Mouse (Mus musculus): ENCODE measurements around the gene Iqcd. TPM values are rescaled to one million over a fixed set of nuclear protein-coding genes. Genes with fewer than 3 reads are reported as not detected.

The Iqcd gene
- polyA plus RNA-seq, 1 experiment: 1.2 TPM

DNA sequence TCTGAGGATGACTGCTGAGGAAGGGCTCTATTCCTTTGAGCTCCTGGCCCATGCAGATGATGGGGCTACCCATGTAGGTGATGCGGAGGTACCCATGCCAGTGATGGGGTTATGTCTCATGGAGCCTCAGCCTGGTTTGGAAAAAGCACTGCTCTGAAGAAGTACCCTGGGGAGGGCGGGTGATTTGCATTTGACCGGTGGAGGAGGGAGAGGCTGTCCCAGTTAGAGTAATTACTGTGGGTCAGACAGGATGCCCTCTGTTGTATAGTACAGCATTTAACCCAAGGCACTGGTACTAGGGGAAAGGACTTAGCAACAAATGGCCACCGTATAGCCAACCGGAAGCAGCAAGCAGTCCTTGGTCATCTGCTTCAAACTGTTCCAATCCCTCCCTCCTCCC lies 46.0 kb downstream of the Iqcd start:
- no peak overlapping the region for H3K27ac ChIP-seq (ENCODE audit: insufficient read depth, low read depth, low read length)
- TF ChIP-seq CTCF (IDR thresholded peaks at IDR 0.05; ENCODE audit: low read depth, low read length) (no peak), POLR2A (IDR thresholded peaks at IDR 0.05; ENCODE audit: borderline replicate concordance, low read depth, low read length) (no peak)

DNA sequence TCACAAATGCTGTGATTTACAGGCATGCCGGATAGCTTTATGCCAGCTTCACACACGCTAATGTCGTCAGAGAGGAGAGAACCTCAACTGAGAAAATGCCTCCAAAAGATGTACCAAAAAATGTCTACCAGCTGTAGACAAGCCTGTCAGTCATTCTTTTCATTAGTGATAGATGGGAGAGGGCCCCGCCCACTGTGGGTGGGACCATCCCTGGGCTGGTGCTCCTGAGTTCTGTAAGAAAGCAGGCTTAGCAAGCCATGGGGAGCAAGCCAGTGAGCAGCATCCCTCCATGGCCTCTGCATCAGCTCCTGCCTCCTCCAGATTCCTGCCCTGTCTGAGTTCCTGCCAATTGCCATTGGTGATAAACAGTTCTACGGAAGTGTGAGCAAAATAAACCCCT lies 46.8 kb downstream of the Iqcd start:
- no peaks in the 10 kb centered on the region for H3K4me1 ChIP-seq (ENCODE audit: control insufficient read depth, insufficient read depth, low read length)
- no peak overlapping the region for H3K27ac ChIP-seq (ENCODE audit: insufficient read depth, low read depth, low read length)
- no peak for TF ChIP-seq CTCF (IDR thresholded peaks at IDR 0.05; ENCODE audit: low read depth, low read length)
- no peak for TF ChIP-seq POLR2A (IDR thresholded peaks at IDR 0.05; ENCODE audit: borderline replicate concordance, low read depth, low read length)
- no peak overlapping the region for H3K4me3 ChIP-seq (ENCODE audit: insufficient read depth, low read length)

More for the DNA sequence above, 46.0 kb downstream of the Iqcd start:
- no peaks in the 10 kb centered on the region for H3K4me1 ChIP-seq (ENCODE audit: control insufficient read depth, insufficient read depth, low read length)
- no peak overlapping the region for H3K4me3 ChIP-seq (ENCODE audit: insufficient read depth, low read length)

DNA sequence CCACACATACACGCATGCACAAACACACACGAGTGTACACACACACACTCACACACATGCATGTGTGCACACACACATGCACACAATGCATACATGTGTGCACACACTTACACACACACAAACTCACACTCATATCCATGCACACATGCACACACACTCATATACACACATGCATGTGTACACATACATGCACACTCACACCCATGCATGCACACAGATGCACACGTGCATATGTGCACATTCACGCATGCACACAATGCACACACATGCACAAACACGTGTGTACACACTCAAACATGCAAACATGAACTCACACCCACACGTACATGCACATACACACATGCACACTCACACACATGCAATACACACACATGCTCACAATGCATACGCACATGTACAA lies 51.3 kb downstream of the Iqcd start:
- Histone ChIP-seq H3K4me1 (ENCODE audit: control insufficient read depth, insufficient read depth, low read length) (peaks cover 11% of the 10 kb centered on the region), H3K27ac (ENCODE audit: insufficient read depth, low read depth, low read length) (no peak overlapping the region), H3K4me3 (ENCODE audit: insufficient read depth, low read length) (no peak overlapping the region)
- TF ChIP-seq POLR2A (IDR thresholded peaks at IDR 0.05; ENCODE audit: borderline replicate concordance, low read depth, low read length) (no peak), CTCF (IDR thresholded peaks at IDR 0.05; ENCODE audit: low read depth, low read length) (no peak)

DNA sequence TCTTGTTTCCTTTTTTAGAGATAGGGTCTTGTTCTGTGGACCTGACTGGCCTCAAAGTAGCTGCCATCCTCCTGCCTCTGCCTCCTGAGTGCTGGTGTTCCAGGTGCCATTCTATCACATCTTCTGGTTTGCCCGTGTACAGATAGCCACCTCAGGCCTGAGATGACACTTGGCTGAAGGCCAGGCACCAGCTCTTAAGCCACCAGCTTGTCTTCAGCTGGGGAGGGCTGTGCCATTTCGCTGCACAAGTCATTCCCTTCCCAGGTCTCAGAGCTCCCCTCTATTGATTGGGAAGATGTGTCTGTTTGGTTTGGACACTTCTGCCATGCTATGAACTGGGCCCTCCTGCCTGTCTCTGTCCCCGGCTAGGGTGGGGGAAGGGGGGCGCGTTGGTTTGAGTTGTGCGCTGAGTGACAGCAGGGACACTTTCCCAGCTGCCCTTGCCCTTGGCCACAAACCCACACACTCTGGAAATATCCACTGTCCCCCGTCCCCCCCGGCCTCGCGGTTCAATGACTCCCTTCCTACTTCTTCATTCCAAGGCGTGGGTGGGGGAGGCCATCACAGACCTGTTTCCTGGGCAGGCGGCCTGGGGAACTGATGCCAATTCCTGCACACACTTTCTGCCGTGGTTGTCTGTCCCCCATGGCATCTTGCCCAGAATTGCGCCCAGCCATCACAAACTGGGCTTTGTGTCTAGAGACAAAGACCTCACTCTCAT lies 54.7 kb downstream of the Iqcd start:
- TF ChIP-seq POLR2A (IDR thresholded peaks at IDR 0.05; ENCODE audit: borderline replicate concordance, low read depth, low read length) (no peak), CTCF (IDR thresholded peaks at IDR 0.05; ENCODE audit: low read depth, low read length) (0 out of 2 replicates have a peak, but pooled peaks have one; percentile 1)
- no peak overlapping the region for H3K4me3 ChIP-seq (ENCODE audit: insufficient read depth, low read length)
- H3K4me1 ChIP-seq (ENCODE audit: control insufficient read depth, insufficient read depth, low read length): peaks cover 21% of the 10 kb centered on the region
- peak overlapping the region; percentile 10; the same call in 1 of the 2 replicates for H3K27ac ChIP-seq (ENCODE audit: insufficient read depth, low read depth, low read length)

DNA sequence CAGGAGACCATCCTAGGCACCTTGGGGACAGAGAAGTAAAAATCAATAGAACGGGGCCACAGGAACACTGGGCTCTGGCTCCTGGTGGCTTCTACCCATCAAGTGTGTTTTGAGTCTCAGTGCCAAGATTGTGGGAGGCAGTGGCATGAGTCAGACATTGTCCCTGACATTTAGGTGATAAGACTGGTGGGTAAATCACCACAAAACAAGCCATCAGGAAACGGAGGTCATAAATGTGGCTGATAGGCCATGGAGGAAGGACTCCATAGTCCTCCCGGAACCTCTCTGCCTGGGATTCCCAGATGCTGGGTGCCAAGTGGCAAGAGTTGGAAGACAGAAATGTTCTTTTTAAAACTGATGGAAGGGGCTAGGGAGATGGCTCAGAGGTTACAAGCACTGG lies 55.4 kb downstream of the Iqcd start:
- Histone ChIP-seq H3K27ac (ENCODE audit: insufficient read depth, low read depth, low read length) (no peak overlapping the region), H3K4me3 (ENCODE audit: insufficient read depth, low read length) (no peak overlapping the region), H3K4me1 (ENCODE audit: control insufficient read depth, insufficient read depth, low read length) (peaks cover 21% of the 10 kb centered on the region)
- TF ChIP-seq CTCF (IDR thresholded peaks at IDR 0.05; ENCODE audit: low read depth, low read length): no peak
- TF ChIP-seq POLR2A (IDR thresholded peaks at IDR 0.05; ENCODE audit: borderline replicate concordance, low read depth, low read length): no peak

DNA sequence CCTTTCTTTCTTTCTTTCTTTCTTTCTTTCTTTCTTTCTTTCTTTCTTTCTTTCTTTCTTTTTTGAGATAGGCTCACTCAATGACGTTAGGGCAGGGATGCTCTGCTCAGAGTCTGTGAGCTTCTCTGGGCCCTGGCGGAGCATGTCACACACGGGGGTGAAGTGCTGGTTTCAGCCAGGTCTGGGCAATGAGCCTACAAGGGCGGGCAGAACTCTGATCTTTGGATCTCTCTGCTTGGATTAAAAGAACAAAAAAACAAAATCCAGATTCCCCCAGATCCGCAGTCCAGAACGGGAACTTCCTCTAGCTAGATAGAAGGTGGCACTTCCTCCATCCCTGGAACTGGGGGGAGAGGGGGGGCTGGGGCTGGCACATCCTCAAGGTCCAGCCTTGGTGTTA lies 57.0 kb downstream of the Iqcd start:
- TF ChIP-seq POLR2A (IDR thresholded peaks at IDR 0.05; ENCODE audit: borderline replicate concordance, low read depth, low read length): no peak
- no peak for TF ChIP-seq CTCF (IDR thresholded peaks at IDR 0.05; ENCODE audit: low read depth, low read length)
- Histone ChIP-seq H3K4me3 (ENCODE audit: insufficient read depth, low read length) (no peak overlapping the region), H3K27ac (ENCODE audit: insufficient read depth, low read depth, low read length) (no peak overlapping the region)

DNA sequence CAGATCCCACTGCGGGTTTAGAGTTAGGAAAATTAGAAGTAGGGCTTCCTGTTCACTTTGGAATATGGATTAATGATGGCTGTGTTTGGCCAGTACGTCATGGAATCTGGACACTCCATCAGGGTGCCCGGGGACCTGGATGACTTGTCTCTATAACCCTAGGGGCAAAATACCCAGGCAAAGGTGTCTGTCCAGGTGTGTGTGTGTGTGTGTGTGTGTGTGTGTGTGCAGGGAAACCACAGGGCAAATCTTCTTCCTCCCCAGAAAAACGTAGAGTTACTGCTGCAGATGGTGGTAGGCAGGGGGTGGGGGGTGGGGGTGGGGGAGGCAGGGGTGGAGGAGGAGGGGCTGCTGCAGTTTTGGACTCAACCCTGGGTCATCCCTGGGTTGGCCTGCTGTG lies 58.5 kb downstream of the Iqcd start:
- peaks cover 21% of the 10 kb centered on the region for H3K4me1 ChIP-seq (ENCODE audit: control insufficient read depth, insufficient read depth, low read length)
- H3K4me3 ChIP-seq (ENCODE audit: insufficient read depth, low read length): no peak overlapping the region
- TF ChIP-seq CTCF (IDR thresholded peaks at IDR 0.05; ENCODE audit: low read depth, low read length) (no peak), POLR2A (IDR thresholded peaks at IDR 0.05; ENCODE audit: borderline replicate concordance, low read depth, low read length) (no peak)
- H3K27ac ChIP-seq (ENCODE audit: insufficient read depth, low read depth, low read length): no peak overlapping the region

More for the DNA sequence above, 57.0 kb downstream of the Iqcd start:
- H3K4me1 ChIP-seq (ENCODE audit: control insufficient read depth, insufficient read depth, low read length): peaks cover 21% of the 10 kb centered on the region

DNA sequence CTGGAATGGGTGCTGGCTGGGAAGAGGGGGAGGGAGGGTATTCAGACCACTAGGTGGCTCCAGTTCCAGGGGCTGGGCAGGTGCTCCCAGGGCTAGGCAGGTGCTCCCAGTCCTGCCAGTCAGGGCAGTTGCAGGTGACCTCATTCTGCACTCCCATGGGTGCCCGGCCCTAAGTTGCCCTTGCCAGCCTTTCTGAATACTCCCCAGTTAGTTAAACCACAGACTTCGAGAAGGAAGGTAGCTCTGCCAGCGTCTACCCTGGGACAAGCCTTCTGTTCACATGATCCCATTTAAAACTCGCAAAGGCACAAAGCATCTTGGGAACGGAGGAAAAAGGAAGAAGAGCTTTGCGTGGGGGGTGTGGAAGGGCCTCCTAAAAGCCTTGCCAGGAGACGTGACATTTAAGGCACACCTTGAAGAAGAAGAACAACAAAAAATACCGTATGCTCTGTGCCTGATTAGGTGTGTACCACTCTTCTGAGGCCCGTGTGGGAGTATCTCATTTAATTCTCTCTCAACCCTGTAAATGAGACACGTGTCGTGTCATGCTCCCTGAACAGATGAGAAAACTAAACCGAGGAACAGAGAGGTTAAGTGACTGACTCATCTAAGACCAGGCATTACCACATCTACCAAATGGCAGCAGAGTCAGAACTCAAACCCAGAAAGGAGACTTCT lies 59.1 kb downstream of the Iqcd start:
- peak overlapping the region; percentile 30; the same call in 1 of the 2 replicates for H3K27ac ChIP-seq (ENCODE audit: insufficient read depth, low read depth, low read length)
- H3K4me1 ChIP-seq (ENCODE audit: control insufficient read depth, insufficient read depth, low read length): peaks cover 21% of the 10 kb centered on the region
- peak overlapping the region; percentile 41 for H3K4me3 ChIP-seq (ENCODE audit: insufficient read depth, low read length)
- TF ChIP-seq POLR2A (IDR thresholded peaks at IDR 0.05; ENCODE audit: borderline replicate concordance, low read depth, low read length) (no peak), CTCF (IDR thresholded peaks at IDR 0.05; ENCODE audit: low read depth, low read length) (no peak)

DNA sequence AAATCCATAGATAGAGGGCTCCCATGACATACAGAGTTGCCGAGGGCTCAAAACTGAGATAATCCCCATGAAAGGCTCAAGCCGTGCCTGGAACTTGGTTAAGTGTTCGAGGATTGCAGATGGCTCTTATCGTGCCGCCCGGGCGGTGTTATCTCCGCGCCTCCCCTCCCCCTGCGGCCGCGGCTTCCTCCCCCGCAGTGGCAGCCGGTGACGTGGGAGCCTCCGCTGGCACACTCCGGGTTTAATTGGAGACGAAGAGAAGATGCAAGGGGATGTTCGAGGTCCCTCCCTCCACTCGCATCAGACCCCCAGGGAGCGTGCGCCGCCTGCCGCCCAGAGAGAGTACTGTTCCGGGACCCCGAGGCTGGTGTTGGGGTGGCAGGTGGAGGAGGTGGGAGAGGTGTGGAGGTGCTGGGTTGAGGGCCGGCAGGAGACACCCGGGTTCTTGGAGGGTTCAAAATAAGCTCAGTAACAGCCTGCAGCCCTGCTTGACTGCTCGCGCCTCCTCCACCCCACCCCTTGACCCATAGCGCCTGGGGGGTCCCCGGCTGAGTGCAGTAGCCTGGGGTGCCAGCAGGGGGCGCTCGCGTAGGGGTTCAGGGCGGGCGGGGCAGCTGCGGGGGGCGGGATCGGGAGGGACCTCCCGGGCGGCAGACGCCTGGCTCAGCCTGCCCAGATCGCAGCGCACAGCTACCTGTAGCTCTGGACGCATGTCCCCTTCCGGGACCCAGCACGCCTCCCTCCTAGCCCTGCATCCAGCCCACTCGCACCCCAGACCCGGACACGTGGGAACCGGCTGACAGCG lies 60.0 kb downstream of the Iqcd start, which contains the start of gene Rasal1:
Gene Rasal1, plus strand, starts transcription at position 244 of the 805 bp plus-strand sequence.
- Histone ChIP-seq H3K27ac (ENCODE audit: insufficient read depth, low read depth, low read length) (peak within 1 kb of the TSS; percentile 30; the same call in 1 of the 2 replicates), H3K4me3 (ENCODE audit: insufficient read depth, low read length) (peak within 1 kb of the TSS; percentile 60), H3K4me1 (ENCODE audit: control insufficient read depth, insufficient read depth, low read length) (peaks cover 16% of the 10 kb centered on the region)
- TF ChIP-seq POLR2A (IDR thresholded peaks at IDR 0.05; ENCODE audit: borderline replicate concordance, low read depth, low read length) (no peak), CTCF (IDR thresholded peaks at IDR 0.05; ENCODE audit: low read depth, low read length) (peak; percentile 89)
